Mouse (Mus musculus): ENCODE data around the gene 4930523C07Rik. TPM values are rescaled to one million over a fixed set of nuclear protein-coding genes. Genes with fewer than 3 reads are reported as not detected.

4930523C07Rik gene
- 100 to 1,000 TPM; 316 to 381 TPM for total RNA-seq (2023)

GRCm38 (mm10) chr1:160044237-160045021, at the start of gene 4930523C07Rik:
TSS of gene 4930523C07Rik (plus strand) at chr1:160044382.

Other genes starting within 250 kb of the 4930523C07Rik start
- gene Tnn, start 109.2 kb downstream of the 4930523C07Rik start, total RNA-seq (2023), result not detected
- gene Mrps14, start 150.8 kb downstream of the 4930523C07Rik start, total RNA-seq (2023), result 10 to 100 TPM; 38.8 to 42.6 TPM
- 10 to 100 TPM; 47.8 to 61.8 TPM for gene Cacybp, start 168.5 kb downstream of the 4930523C07Rik start, total RNA-seq (2023)